Mouse (Mus musculus): ENCODE data around the gene Cd44. TPM values are rescaled to one million over a fixed set of nuclear protein-coding genes. Genes with fewer than 3 reads are reported as not detected.

Gene Cd44
- polyA plus RNA-seq, 1 experiment from 2014 or later, result 1.3 TPM

GRCm38 (mm10) chr2:102882597-102883272 lies 18.7 kb downstream of the Cd44 start:
- no peak for ATAC-seq
- WGBS, result 44% methylated on average over 6 of the region's 6 CpGs
- no peaks in the 10 kb centered on the region for H3K36me3 ChIP-seq (ENCODE audit: control insufficient read depth, insufficient read depth)
- no peak overlapping the region for H3K4me2 ChIP-seq (ENCODE audit: low read length)
- no peaks in the 10 kb centered on the region; the same call in 1 of the 2 replicates for H3K4me1 ChIP-seq (replicated peaks; ENCODE audit: control insufficient read depth, insufficient read depth, low read length)
- no peak overlapping the region for H3K9ac ChIP-seq (replicated peaks; ENCODE audit: low read depth, low read length)
- no peak overlapping the region for H3K4me3 ChIP-seq (replicated peaks; ENCODE audit: low read length)
- no peaks in the 10 kb centered on the region for H3K27me3 ChIP-seq (replicated peaks; ENCODE audit: control insufficient read depth, insufficient read depth, low read length)
- H3K27ac ChIP-seq (ENCODE audit: low read length), result no peak overlapping the region; the same call in 1 of the 2 replicates
- H3K9me3 ChIP-seq (ENCODE audit: control insufficient read depth, low read length), result no peaks in the 10 kb centered on the region

- H3K27me3 ChIP-seq (replicated peaks; ENCODE audit: control insufficient read depth, insufficient read depth, low read length), result no peaks in the 10 kb centered on the region
- no peaks in the 10 kb centered on the region; the same call in 1 of the 2 replicates for H3K4me1 ChIP-seq (replicated peaks; ENCODE audit: control insufficient read depth, insufficient read depth, low read length)
- H3K4me3 ChIP-seq (replicated peaks; ENCODE audit: low read length), result no peak overlapping the region
- no peak overlapping the region; the same call in 1 of the 2 replicates for H3K27ac ChIP-seq (ENCODE audit: low read length)
- no peaks in the 10 kb centered on the region for H3K9me3 ChIP-seq (ENCODE audit: control insufficient read depth, low read length)
- no peak overlapping the region for H3K4me2 ChIP-seq (ENCODE audit: low read length)
- H3K36me3 ChIP-seq (ENCODE audit: control insufficient read depth, insufficient read depth), result no peaks in the 10 kb centered on the region
- H3K9ac ChIP-seq (replicated peaks; ENCODE audit: low read depth, low read length), result no peak overlapping the region
- WGBS, result 57% methylated on average over 8 of the region's 8 CpGs
- no peak for ATAC-seq
Measured at GRCm38 (mm10) chr2:102882004-102882588, 19.4 kb downstream of the Cd44 start.

- Histone ChIP-seq H3K27ac (ENCODE audit: low read length) (no peak overlapping the region), H3K4me1 (replicated peaks; ENCODE audit: control insufficient read depth, insufficient read depth, low read length) (peaks cover 8% of the 10 kb centered on the region), H3K9ac (replicated peaks; ENCODE audit: low read depth, low read length) (no peak overlapping the region), H3K4me3 (replicated peaks; ENCODE audit: low read length) (no peak overlapping the region), H3K9me3 (ENCODE audit: control insufficient read depth, low read length) (no peaks in the 10 kb centered on the region), H3K36me3 (ENCODE audit: control insufficient read depth, insufficient read depth) (no peaks in the 10 kb centered on the region), H3K4me2 (ENCODE audit: low read length) (no peak overlapping the region), H3K27me3 (replicated peaks; ENCODE audit: control insufficient read depth, insufficient read depth, low read length) (no peaks in the 10 kb centered on the region)
- WGBS, result 55% methylated on average over 2 of the region's 2 CpGs
- ATAC-seq, result no peak
Measured at GRCm38 (mm10) chr2:102878513-102878912, 23.0 kb downstream of the Cd44 start.

- Histone ChIP-seq H3K4me3 (replicated peaks; ENCODE audit: low read length) (no peak overlapping the region), H3K9me3 (ENCODE audit: control insufficient read depth, low read length) (no peaks in the 10 kb centered on the region), H3K36me3 (ENCODE audit: control insufficient read depth, insufficient read depth) (no peaks in the 10 kb centered on the region), H3K27ac (ENCODE audit: low read length) (no peak overlapping the region), H3K27me3 (replicated peaks; ENCODE audit: control insufficient read depth, insufficient read depth, low read length) (no peaks in the 10 kb centered on the region), H3K4me2 (ENCODE audit: low read length) (no peak overlapping the region), H3K9ac (replicated peaks; ENCODE audit: low read depth, low read length) (no peak overlapping the region), H3K4me1 (replicated peaks; ENCODE audit: control insufficient read depth, insufficient read depth, low read length) (peaks cover 9% of the 10 kb centered on the region)
- no peak for ATAC-seq
- 97% methylated on average over 4 of the region's 4 CpGs for WGBS
Measured at GRCm38 (mm10) chr2:102877463-102877862, 24.0 kb downstream of the Cd44 start.

GRCm38 (mm10) chr2:102876141-102876540 lies 25.3 kb downstream of the Cd44 start:
- no peaks in the 10 kb centered on the region for H3K27me3 ChIP-seq (replicated peaks; ENCODE audit: control insufficient read depth, insufficient read depth, low read length)
- 67% methylated on average over 1 of the region's 1 CpGs for WGBS
- no peak overlapping the region for H3K4me3 ChIP-seq (replicated peaks; ENCODE audit: low read length)
- peaks cover 9% of the 10 kb centered on the region for H3K4me1 ChIP-seq (replicated peaks; ENCODE audit: control insufficient read depth, insufficient read depth, low read length)
- no peak for ATAC-seq
- no peak overlapping the region for H3K4me2 ChIP-seq (ENCODE audit: low read length)
- H3K36me3 ChIP-seq (ENCODE audit: control insufficient read depth, insufficient read depth), result no peaks in the 10 kb centered on the region
- no peaks in the 10 kb centered on the region for H3K9me3 ChIP-seq (ENCODE audit: control insufficient read depth, low read length)
- H3K27ac ChIP-seq (ENCODE audit: low read length), result no peak overlapping the region
- no peak overlapping the region for H3K9ac ChIP-seq (replicated peaks; ENCODE audit: low read depth, low read length)

- WGBS, result 25% methylated on average over 4 of the region's 4 CpGs
- Histone ChIP-seq H3K27ac (ENCODE audit: low read length) (no peak overlapping the region), H3K9ac (replicated peaks; ENCODE audit: low read depth, low read length) (no peak overlapping the region), H3K36me3 (ENCODE audit: control insufficient read depth, insufficient read depth) (no peaks in the 10 kb centered on the region), H3K9me3 (ENCODE audit: control insufficient read depth, low read length) (no peaks in the 10 kb centered on the region), H3K27me3 (replicated peaks; ENCODE audit: control insufficient read depth, insufficient read depth, low read length) (no peaks in the 10 kb centered on the region), H3K4me2 (ENCODE audit: low read length) (no peak overlapping the region), H3K4me3 (replicated peaks; ENCODE audit: low read length) (no peak overlapping the region), H3K4me1 (replicated peaks; ENCODE audit: control insufficient read depth, insufficient read depth, low read length) (peaks cover 9% of the 10 kb centered on the region)
- ATAC-seq, result no peak
Measured at GRCm38 (mm10) chr2:102873848-102874247, 27.6 kb downstream of the Cd44 start.

GRCm38 (mm10) chr2:102873194-102873593 lies 28.3 kb downstream of the Cd44 start:
- 64% methylated on average over 4 of the region's 4 CpGs for WGBS
- Histone ChIP-seq H3K27ac (ENCODE audit: low read length) (no peak overlapping the region), H3K9me3 (ENCODE audit: control insufficient read depth, low read length) (no peaks in the 10 kb centered on the region), H3K4me2 (ENCODE audit: low read length) (no peak overlapping the region), H3K4me3 (replicated peaks; ENCODE audit: low read length) (no peak overlapping the region), H3K27me3 (replicated peaks; ENCODE audit: control insufficient read depth, insufficient read depth, low read length) (no peaks in the 10 kb centered on the region), H3K36me3 (ENCODE audit: control insufficient read depth, insufficient read depth) (no peaks in the 10 kb centered on the region), H3K4me1 (replicated peaks; ENCODE audit: control insufficient read depth, insufficient read depth, low read length) (peaks cover 9% of the 10 kb centered on the region), H3K9ac (replicated peaks; ENCODE audit: low read depth, low read length) (no peak overlapping the region)
- no peak for ATAC-seq

- Histone ChIP-seq H3K27me3 (replicated peaks; ENCODE audit: control insufficient read depth, insufficient read depth, low read length) (no peaks in the 10 kb centered on the region), H3K9me3 (ENCODE audit: control insufficient read depth, low read length) (no peaks in the 10 kb centered on the region), H3K27ac (ENCODE audit: low read length) (no peak overlapping the region), H3K36me3 (ENCODE audit: control insufficient read depth, insufficient read depth) (no peaks in the 10 kb centered on the region), H3K4me3 (replicated peaks; ENCODE audit: low read length) (no peak overlapping the region), H3K4me2 (ENCODE audit: low read length) (no peak overlapping the region), H3K4me1 (replicated peaks; ENCODE audit: control insufficient read depth, insufficient read depth, low read length) (peaks cover 9% of the 10 kb centered on the region), H3K9ac (replicated peaks; ENCODE audit: low read depth, low read length) (no peak overlapping the region)
- ATAC-seq, result no peak
- WGBS, result 94% methylated on average over 2 of the region's 2 CpGs
Measured at GRCm38 (mm10) chr2:102872436-102872835, 29.0 kb downstream of the Cd44 start.

- Histone ChIP-seq H3K36me3 (ENCODE audit: control insufficient read depth, insufficient read depth) (no peaks in the 10 kb centered on the region), H3K27ac (ENCODE audit: low read length) (no peak overlapping the region), H3K9me3 (ENCODE audit: control insufficient read depth, low read length) (no peaks in the 10 kb centered on the region), H3K27me3 (replicated peaks; ENCODE audit: control insufficient read depth, insufficient read depth, low read length) (no peaks in the 10 kb centered on the region), H3K4me3 (replicated peaks; ENCODE audit: low read length) (no peak overlapping the region), H3K4me1 (replicated peaks; ENCODE audit: control insufficient read depth, insufficient read depth, low read length) (no peaks in the 10 kb centered on the region; the same call in 1 of the 2 replicates), H3K4me2 (ENCODE audit: low read length) (no peak overlapping the region), H3K9ac (replicated peaks; ENCODE audit: low read depth, low read length) (no peak overlapping the region)
- WGBS, result 77% methylated on average over 2 of the region's 2 CpGs
- ATAC-seq, result no peak
Measured at GRCm38 (mm10) chr2:102868444-102868843, 33.0 kb downstream of the Cd44 start.
